8 mouse cellular contexts compared by ENCODE assay signal in genomic region chr7:92876538-92876937, GRCm38 (mm10). TPM values are rescaled to one million over a fixed set of nuclear protein-coding genes. Genes with fewer than 3 reads are reported as not detected.
DNase-seq lines count a peak whose midpoint lies in the region; ATAC-seq and TF ChIP-seq lines count a peak whose summit lies in the region.

No protein-coding gene starts in this region.

- peaks cover 6 to 52% of the 10 kb centered on the region in 2 experiments for H3K4me1 ChIP-seq in CH12.LX (ENCODE audit: control insufficient read depth in 1 of 2, insufficient read depth in 2 of 2)
- peaks cover 23% of the 10 kb centered on the region for H3K4me1 ChIP-seq in forebrain, embryonic 16.5 days (replicated peaks; ENCODE audit: control insufficient read depth, insufficient read depth, low read length)
- peaks cover 74% of the 10 kb centered on the region for H3K4me1 ChIP-seq in liver, embryonic 13.5 days (replicated peaks)

- TF ChIP-seq CTCF in CH12.LX (conservative IDR thresholded peaks at IDR 0.05 in 1 of 2, IDR thresholded peaks at IDR 0.05 in 1 of 2; ENCODE audit: low read depth in 2 of 2, low read length in 2 of 2), result no peak

- DNase-seq in 3T3-L1 (ENCODE audit: low read depth, low spot score), result peak; percentile 49
- peak; percentile 51 for DNase-seq in CH12.LX (ENCODE audit: extremely low read depth)
- no peak for DNase-seq in liver, embryonic 13.5 days
- no peak for DNase-seq in adrenal gland, adult 8-10 months
- no peak for DNase-seq in thymus, adult 18-20 months
- no peak for DNase-seq in layer of hippocampus, postnatal 10 days (ENCODE audit: low spot score in 2 of 2)
- no peak for DNase-seq in left cerebral cortex, adult 8-10 months (ENCODE audit: low spot score in 2 of 2)

- peak overlapping the region; percentile 36 to 70 (median 48) for H3K4me3 ChIP-seq in CH12.LX (replicated peaks in 1 of 3; ENCODE audit: low read depth in 2 of 3, low read length in 2 of 3, poor library complexity in 1 of 3)
- no peak overlapping the region; the same call in 1 of the 2 replicates for H3K4me3 ChIP-seq in forebrain, embryonic 16.5 days (replicated peaks; ENCODE audit: low read length)
- H3K4me3 ChIP-seq in liver, embryonic 13.5 days (replicated peaks), result peak overlapping the region; percentile 78

- dilution Hi-C loops in CH12.LX (cut with MboI; ENCODE audit: extremely low pct_ligation_motif_present, extremely low pct_unique_long_range_greater_than_20kb, low sequenced_read_pairs), result no loop called here

- WGBS in forebrain, embryonic 16.5 days, result 41% methylated on average over 7 of the region's 7 CpGs
- 12% methylated on average over 7 of the region's 7 CpGs for WGBS in liver, embryonic 13.5 days (ENCODE audit: insufficient replicate concordance)

- H3K9me3 ChIP-seq in CH12.LX (replicated peaks; ENCODE audit: low read length), result no peaks in the 10 kb centered on the region
- no peaks in the 10 kb centered on the region for H3K9me3 ChIP-seq in forebrain, embryonic 16.5 days (ENCODE audit: control insufficient read depth, low read length)
- no peaks in the 10 kb centered on the region for H3K9me3 ChIP-seq in liver, embryonic 13.5 days (replicated peaks)

- 0 out of 2 replicates have a peak, but pooled peaks have one; percentile 37 for TF ChIP-seq POLR2A in CH12.LX (IDR thresholded peaks at IDR 0.05; ENCODE audit: low read depth, low read length)

- peaks cover 0 to 9% of the 10 kb centered on the region in 2 experiments for H3K36me3 ChIP-seq in CH12.LX (replicated peaks in 1 of 2; ENCODE audit: control insufficient read depth in 1 of 2, insufficient read depth in 1 of 2, low read length in 1 of 2)
- H3K36me3 ChIP-seq in forebrain, embryonic 16.5 days (ENCODE audit: control insufficient read depth, insufficient read depth), result no peaks in the 10 kb centered on the region
- peaks cover 6% of the 10 kb centered on the region for H3K36me3 ChIP-seq in liver, embryonic 13.5 days

- TF ChIP-seq EP300 in CH12.LX (IDR thresholded peaks at IDR 0.05; ENCODE audit: low read length), result no peak

- H3K27me3 ChIP-seq in CH12.LX (replicated peaks), result no peaks in the 10 kb centered on the region
- H3K27me3 ChIP-seq in forebrain, embryonic 16.5 days (replicated peaks; ENCODE audit: control insufficient read depth, insufficient read depth, low read length), result no peaks in the 10 kb centered on the region
- H3K27me3 ChIP-seq in liver, embryonic 13.5 days, result no peaks in the 10 kb centered on the region

- H3K9ac ChIP-seq in CH12.LX (ENCODE audit: insufficient read depth, low read depth), result peak overlapping the region; percentile 83
- H3K9ac ChIP-seq in forebrain, embryonic 16.5 days (replicated peaks; ENCODE audit: low read depth, low read length), result 0 out of 2 replicates have a peak overlapping the region, but pooled peaks have one; percentile 22
- peak overlapping the region; percentile 91 for H3K9ac ChIP-seq in liver, embryonic 13.5 days

- TF ChIP-seq RAD21 in CH12.LX (IDR thresholded peaks at IDR 0.05; ENCODE audit: low read depth, low read length), result no peak

- in situ Hi-C loops in CH12.LX (cut with MboI; ENCODE audit: low pct_ligation_motif_present, low pct_unique_long_range_greater_than_20kb, low sequenced_read_pairs), result loop anchor here (10.0 kb wide), 3 partner anchors 68 to 772 kb away; no protein-coding TSS in a partner anchor

- H3K27ac ChIP-seq in CH12.LX (ENCODE audit: insufficient read depth, low read depth), result no peak overlapping the region
- no peak overlapping the region for H3K27ac ChIP-seq in forebrain, embryonic 16.5 days (ENCODE audit: low read length)
- H3K27ac ChIP-seq in liver, embryonic 13.5 days, result peak overlapping the region; percentile 99

- peak overlapping the region; percentile 95 for H3K4me2 ChIP-seq in CH12.LX (ENCODE audit: insufficient read depth, low read depth, poor library complexity, severe bottlenecking)
- H3K4me2 ChIP-seq in forebrain, embryonic 16.5 days (ENCODE audit: low read length), result peak overlapping the region; percentile 37
- H3K4me2 ChIP-seq in liver, embryonic 13.5 days, result peak overlapping the region; percentile 91

- peaks cover 19% of the 10 kb centered on the region for H3K79me2 ChIP-seq in CH12.LX (replicated peaks; ENCODE audit: control insufficient read depth, extremely low read depth, insufficient read depth, poor library complexity, severe bottlenecking)

- no peak for ATAC-seq in forebrain, embryonic 16.5 days
- ATAC-seq in liver, embryonic 13.5 days (ENCODE audit: low read depth), result no peak

TF ChIP-seq in CH12.LX, 34 proteins besides CTCF, POLR2A, EP300 and RAD21:
- TF ChIP-seq PAX5 (IDR thresholded peaks at IDR 0.05; ENCODE audit: low read length), result no peak
- TF ChIP-seq TBP (conservative IDR thresholded peaks at IDR 0.05; ENCODE audit: low read depth, low read length), result 0 out of 2 replicates have a peak, but pooled peaks have one; percentile 15
- 0 out of 2 replicates have a peak, but pooled peaks have one; percentile 5 for TF ChIP-seq ETS1 (conservative IDR thresholded peaks at IDR 0.05; ENCODE audit: low read depth, low read length)
- 0 out of 2 replicates have a peak, but pooled peaks have one; percentile 30 for TF ChIP-seq SIN3A (IDR thresholded peaks at IDR 0.05; ENCODE audit: low read length)
- no peak for TF ChIP-seq ZC3H11A (IDR thresholded peaks at IDR 0.05; ENCODE audit: low read depth, low read length)
- TF ChIP-seq MXI1 (IDR thresholded peaks at IDR 0.05; ENCODE audit: low read depth, low read length), result no peak
- TF ChIP-seq UBTF (IDR thresholded peaks at IDR 0.05; ENCODE audit: low read depth, low read length), result 0 out of 2 replicates have a peak, but pooled peaks have one; percentile 12

RNA-seq across cellular contexts. Expression of gene Prcp, which starts 2.3 kb away (rescaled TPM):
- total RNA-seq in CH12.LX (2012; rRNA removed), result 19.7 and 20.1 TPM in 2 replicates
- 26.6 and 28.9 TPM in 2 replicates for total RNA-seq in CH12.LX (2014; rRNA removed)
- 24.3 and 27.8 TPM in 2 replicates for polyA plus RNA-seq in CH12.LX (2012; ENCODE audit: insufficient read length, low read depth)
- polyA plus RNA-seq in forebrain, embryonic 16.5 days (2015; fragmentation: Nextera tagmentation; extraction: Ambion mirVana), result 17.3 and 19.7 TPM in 2 replicates
- 16.5 and 18.3 TPM in 2 replicates for polyA plus RNA-seq in liver, embryonic 13.5 days (2015; fragmentation: Nextera tagmentation; extraction: Ambion mirVana)
- total RNA-seq in adrenal gland, adult 8-10 months (2022), result 10 to 100 TPM; 11.0 to 20.7 (median 14.5) TPM
- total RNA-seq in layer of hippocampus, postnatal 10 days (2021), result 10 to 100 TPM; 15.3 TPM
- 10 to 100 TPM; 11.3 to 15.8 (median 14.7) TPM for total RNA-seq in left cerebral cortex, adult 8-10 months (2022)

RNA-seq across cellular contexts. Expression of gene Ddias, which starts 2.5 kb away (rescaled TPM):
- 17.5 and 18.2 TPM in 2 replicates for total RNA-seq in CH12.LX (2012; rRNA removed)
- total RNA-seq in CH12.LX (2014; rRNA removed), result 38.0 and 38.6 TPM in 2 replicates
- polyA plus RNA-seq in CH12.LX (2012; ENCODE audit: insufficient read length, low read depth), result 23.1 and 24.0 TPM in 2 replicates
- 6.6 and 9.6 TPM in 2 replicates for polyA plus RNA-seq in forebrain, embryonic 16.5 days (2015; fragmentation: Nextera tagmentation; extraction: Ambion mirVana)
- 10.6 and 15.1 TPM in 2 replicates for polyA plus RNA-seq in liver, embryonic 13.5 days (2015; fragmentation: Nextera tagmentation; extraction: Ambion mirVana)
- total RNA-seq in adrenal gland, adult 8-10 months (2022), result 1 to 10 TPM; 1.1 to 2.6 (median 1.5) TPM
- total RNA-seq in layer of hippocampus, postnatal 10 days (2021), result 1 to 10 TPM; 1.8 to 2.0 TPM
- total RNA-seq in left cerebral cortex, adult 8-10 months (2022), result under 1 TPM; 0.53 to 0.95 (median 0.74) TPM

Comparison
In these comparisons a context has a peak if more than half of its experiments do, and no peak if none do; other contexts are left out.
1. DNase-seq: peak in 3T3-L1 (single experiment) and CH12.LX (single experiment); none in liver, embryonic 13.5 days (single experiment), adrenal gland, adult 8-10 months (single experiment), thymus, adult 18-20 months (0 of 2), layer of hippocampus, postnatal 10 days (0 of 2) and left cerebral cortex, adult 8-10 months (0 of 2).
2. H3K4me2 ChIP-seq: peak in every context shown above with its lines; median percentile 95 in CH12.LX; 91 in liver, embryonic 13.5 days; 37 in forebrain, embryonic 16.5 days.
3. H3K9ac ChIP-seq: peak in every context shown above with its lines; median percentile 91 in liver, embryonic 13.5 days; 83 in CH12.LX; 22 in forebrain, embryonic 16.5 days.
4. RNA of gene Ddias, which starts 2.5 kb away (total RNA-seq): 17.5 to 38.6 TPM in CH12.LX; 1.8 to 2.0 TPM in layer of hippocampus, postnatal 10 days, 1.1 to 2.6 TPM in adrenal gland, adult 8-10 months and 0.53 to 0.95 TPM in left cerebral cortex, adult 8-10 months; every median in the first group is over 4 times any median in the second.